Comparison of ENCODE assay signal across 23 mouse cellular contexts in genomic region chr2:140811693-140812092, GRCm38 (mm10).
DNase-seq lines count a peak whose midpoint lies in the region; ATAC-seq lines count a peak whose summit lies in the region.
"Had no signal": no experiment of that assay in that cellular context is flagged by ENCODE, and none has a peak within 500 bp of the region (broad histone marks: within the 10 kb centered on the region; RNA-seq: fewer than 3 reads in every experiment).

No protein-coding gene starts in this region.

- 43% methylated on average over 4 of the region's 4 CpGs for WGBS in kidney, embryonic 14.5 days
- 39% methylated on average over 4 of the region's 4 CpGs for WGBS in kidney, embryonic 16.5 days
- whole genome bisulfite sequencing in large intestine, adult 2 months, result 40% methylated on average over 4 of the region's 4 CpGs

- H3K4me2 ChIP-seq in kidney, embryonic 14.5 days (replicated peaks; ENCODE audit: low read depth, low read length), result no peak overlapping the region
- H3K4me2 ChIP-seq in kidney, embryonic 16.5 days (replicated peaks; ENCODE audit: low read depth, low read length), result no peak overlapping the region
- H3K4me2 ChIP-seq: embryonic facial prominence, embryonic 12.5 days; forebrain, embryonic 13.5 days; forebrain, embryonic 15.5 days had no signal

- no peaks in the 10 kb centered on the region for H3K4me1 ChIP-seq in kidney, embryonic 14.5 days (ENCODE audit: control insufficient read depth, insufficient read depth, low read length)
- no peaks in the 10 kb centered on the region for H3K4me1 ChIP-seq in kidney, embryonic 16.5 days (ENCODE audit: insufficient read depth, low read length)
- H3K4me1 ChIP-seq: embryonic facial prominence, embryonic 10.5 days; embryonic facial prominence, embryonic 12.5 days; forebrain, embryonic 13.5 days; forebrain, embryonic 15.5 days had no signal

- no peak for DNase-seq in kidney, postnatal 36 days
- DNase-seq in kidney, adult 18-20 months, result no peak
- peak; percentile 58 for DNase-seq in large intestine, adult 2 months (ENCODE audit: low read depth, low spot score)
- DNase-seq: adrenal gland, adult 8-10 months; adrenal gland, postnatal 14 days; adrenal gland, postnatal 36 days; B cell, adult 2 months; cerebellum, adult 11-12 months; cerebellum, adult 2 months; cerebellum, adult 9-10 months; cerebellum, postnatal 10 days; cerebellum, postnatal 25 days had no signal

- H3K4me3 ChIP-seq in kidney, embryonic 14.5 days (ENCODE audit: low read length), result no peak overlapping the region
- H3K4me3 ChIP-seq in kidney, embryonic 16.5 days (ENCODE audit: low read length), result no peak overlapping the region
- H3K4me3 ChIP-seq: embryonic facial prominence, embryonic 10.5 days; embryonic facial prominence, embryonic 12.5 days; forebrain, embryonic 13.5 days; forebrain, embryonic 15.5 days had no signal

- no peaks in the 10 kb centered on the region for H3K27me3 ChIP-seq in kidney, embryonic 14.5 days (ENCODE audit: control insufficient read depth, insufficient read depth, low read length)
- no peaks in the 10 kb centered on the region for H3K27me3 ChIP-seq in kidney, embryonic 16.5 days (ENCODE audit: insufficient read depth, low read length)
- H3K27me3 ChIP-seq: CH12.LX; embryonic facial prominence, embryonic 12.5 days; forebrain, embryonic 13.5 days; forebrain, embryonic 15.5 days; Patski had no signal

- no peaks in the 10 kb centered on the region for H3K36me3 ChIP-seq in kidney, embryonic 14.5 days (ENCODE audit: control insufficient read depth, insufficient read depth, low read length)
- H3K36me3 ChIP-seq in kidney, embryonic 16.5 days (ENCODE audit: insufficient read depth, low read length), result no peaks in the 10 kb centered on the region
- H3K36me3 ChIP-seq: embryonic facial prominence, embryonic 10.5 days; embryonic facial prominence, embryonic 12.5 days; forebrain, embryonic 15.5 days; G1E had no signal

- H3K9ac ChIP-seq in kidney, embryonic 14.5 days (ENCODE audit: low read depth, low read length), result no peak overlapping the region
- no peak overlapping the region for H3K9ac ChIP-seq in kidney, embryonic 16.5 days (replicated peaks; ENCODE audit: low read length)
- H3K9ac ChIP-seq: embryonic facial prominence, embryonic 12.5 days; forebrain, embryonic 13.5 days; forebrain, embryonic 15.5 days had no signal

- no peaks in the 10 kb centered on the region for H3K9me3 ChIP-seq in kidney, embryonic 14.5 days (ENCODE audit: control insufficient read depth, low read length)
- no peaks in the 10 kb centered on the region for H3K9me3 ChIP-seq in kidney, embryonic 16.5 days (ENCODE audit: low read length)
- H3K9me3 ChIP-seq: embryonic facial prominence, embryonic 10.5 days; embryonic facial prominence, embryonic 12.5 days; forebrain, embryonic 13.5 days; forebrain, embryonic 15.5 days had no signal

- no peak overlapping the region for H3K27ac ChIP-seq in kidney, embryonic 14.5 days (ENCODE audit: low read depth, low read length)
- no peak overlapping the region for H3K27ac ChIP-seq in kidney, embryonic 16.5 days (ENCODE audit: low read length)
- H3K27ac ChIP-seq: embryonic facial prominence, embryonic 10.5 days; embryonic facial prominence, embryonic 12.5 days; forebrain, embryonic 13.5 days; forebrain, embryonic 15.5 days had no signal

- peak; percentile 76; the same call in 1 of the 2 replicates for ATAC-seq in kidney, embryonic 14.5 days (ENCODE audit: low FRiP score, low TSS enrichment)
- ATAC-seq in kidney, embryonic 16.5 days (ENCODE audit: low FRiP score, low TSS enrichment), result peak; percentile 31; the same call in 1 of the 2 replicates
- ATAC-seq: activated CD4-positive, CD25-positive, alpha-beta regulatory T cell, adult 4 months; CD4-positive, CD25-positive, alpha-beta regulatory T cell, adult 4 months; forebrain, embryonic 13.5 days; forebrain, embryonic 15.5 days; Patski had no signal
